Mouse (Mus musculus) liver, embryonic 15.5 days (tissue): ENCODE measurements around the gene Arpc2. TPM values are rescaled to one million over a fixed set of nuclear protein-coding genes. Genes with fewer than 3 reads are reported as not detected.
A peak's percentile ranks its signal among the peaks of the same experiment; 100 is the strongest.

Experiments
- ATAC-seq: fragments of 200-750 bp; cut with Nextera tagmentation; 2 replicates; pipeline ENCODE4 v1.8.0; 2017; ENCODE audit warnings: moderate number of reproducible peaks, mild to moderate bottlenecking, moderate library complexity; ENCODE audit not compliant: insufficient read depth
- H3K27ac ChIP-seq: fragments of 300-500 bp; sonication (generic); replicated peaks from 2 replicates; pipeline ENCODE4 v1.5.1; 2015; ENCODE audit warnings: mild to moderate bottlenecking, inconsistent platforms
- H3K27me3 ChIP-seq: fragments of 300-500 bp; sonication (generic); 2 replicates; pipeline ENCODE4 v1.6.1; 2015; ENCODE audit warnings: mild to moderate bottlenecking, inconsistent platforms
- H3K36me3 ChIP-seq: fragments of 300-500 bp; sonication (generic); replicated peaks from 2 replicates; pipeline ENCODE4 v1.6.1; 2015; ENCODE audit warnings: moderate library complexity, mild to moderate bottlenecking, inconsistent platforms
- H3K4me1 ChIP-seq: fragments of 300-500 bp; sonication (generic); replicated peaks from 2 replicates; pipeline ENCODE4 v1.6.1; 2015; ENCODE audit warnings: inconsistent platforms
- H3K4me2 ChIP-seq: fragments of 300-500 bp; sonication (generic); 2 replicates; pipeline ENCODE4 v1.6.1; 2015; ENCODE audit warnings: moderate library complexity, mild to moderate bottlenecking, inconsistent platforms
- H3K4me3 ChIP-seq: fragments of 300-500 bp; sonication (generic); replicated peaks from 2 replicates; pipeline ENCODE4 v1.5.1; 2015; ENCODE audit warnings: mild to moderate bottlenecking, inconsistent platforms
- H3K9ac ChIP-seq: fragments of 300-500 bp; sonication (generic); 2 replicates; pipeline ENCODE4 v1.6.1; 2015; ENCODE audit warnings: moderate library complexity, mild to moderate bottlenecking, inconsistent platforms
- H3K9me3 ChIP-seq: fragments of 300-500 bp; sonication (generic); replicated peaks from 2 replicates; pipeline ENCODE4 v1.6.1; 2016; ENCODE audit warnings: inconsistent platforms
- WGBS: fragments of 180-500 bp; shearing (Covaris S2); methylation state at CpG from one replicate; pipeline ENCODE4 v1.1.7; 2015; ENCODE audit warnings: mixed read lengths; ENCODE audit not compliant: insufficient replicate concordance; 5-methylcytosine and 5-hydroxymethylcytosine counted together
- polyA plus RNA-seq: library from polyadenylated mRNA; unstranded; fragments of >200 nt; fragmentation: Nextera tagmentation; extraction: Ambion mirVana; gene quantifications from 2 replicates; pipeline ENCODE4 v1.2.1, GENCODE M21; 2015

Arpc2 gene
- 176 and 191 TPM in 2 replicates for polyA plus RNA-seq

- peak; percentile 90 for ATAC-seq
- peak within 1 kb of the TSS; percentile 92 for H3K4me3 ChIP-seq
- H3K27me3 ChIP-seq: no peaks in the 10 kb centered on the region
- no peaks in the 10 kb centered on the region for H3K36me3 ChIP-seq
- H3K9me3 ChIP-seq: no peaks in the 10 kb centered on the region
- WGBS: 5% methylated on average over 46 of the region's 55 CpGs
- H3K9ac ChIP-seq: peak within 1 kb of the TSS; percentile 93
- peak within 1 kb of the TSS; percentile 85 for H3K4me2 ChIP-seq
- H3K27ac ChIP-seq: peak within 1 kb of the TSS; percentile 96
- H3K4me1 ChIP-seq: peaks cover 57% of the 10 kb centered on the region
Observed at GRCm38 (mm10) chr1:74235938-74236589, at the start of gene Arpc2. TSS of gene Arpc2 (plus strand) at chr1:74236084.

GRCm38 (mm10) chr1:74190471-74190870, 45.4 kb upstream of the Arpc2 start:
- Histone ChIP-seq H3K27me3 (no peaks in the 10 kb centered on the region), H3K9me3 (no peaks in the 10 kb centered on the region), H3K36me3 (no peaks in the 10 kb centered on the region), H3K4me1 (no peaks in the 10 kb centered on the region), H3K27ac (no peak overlapping the region), H3K9ac (no peak overlapping the region), H3K4me3 (no peak overlapping the region), H3K4me2 (no peak overlapping the region)
- WGBS: 77% methylated on average over 7 of the region's 7 CpGs
- ATAC-seq: no peak

GRCm38 (mm10) chr1:74192711-74193110, 43.2 kb upstream of the Arpc2 start:
- no peaks in the 10 kb centered on the region for H3K36me3 ChIP-seq
- H3K9me3 ChIP-seq: no peaks in the 10 kb centered on the region
- no peak overlapping the region for H3K9ac ChIP-seq
- no peaks in the 10 kb centered on the region for H3K27me3 ChIP-seq
- no peak for ATAC-seq
- no peak overlapping the region for H3K4me3 ChIP-seq
- H3K27ac ChIP-seq: no peak overlapping the region
- WGBS: 50% methylated on average over 2 of the region's 2 CpGs
- no peak overlapping the region for H3K4me2 ChIP-seq
- no peaks in the 10 kb centered on the region for H3K4me1 ChIP-seq

- Histone ChIP-seq H3K9me3 (no peaks in the 10 kb centered on the region), H3K36me3 (no peaks in the 10 kb centered on the region), H3K4me3 (no peak within 1 kb of the TSS), H3K27ac (no peak within 1 kb of the TSS), H3K9ac (no peak within 1 kb of the TSS), H3K4me1 (no peaks in the 10 kb centered on the region), H3K4me2 (no peak within 1 kb of the TSS), H3K27me3 (no peaks in the 10 kb centered on the region)
- no peak for ATAC-seq
- 53% methylated on average over 8 of the region's 8 CpGs for WGBS
Observed at GRCm38 (mm10) chr1:74194445-74194844, 41.4 kb upstream of the Arpc2 start, which contains the start of gene Cxcr1. TSS of gene Cxcr1 (minus strand) at chr1:74194631.

- H3K9ac ChIP-seq: no peak overlapping the region
- 0 out of 2 replicates have a peak, but pooled peaks cover 5% of the 10 kb centered on the region for H3K4me1 ChIP-seq
- ATAC-seq: no peak
- H3K9me3 ChIP-seq: no peaks in the 10 kb centered on the region
- no peaks in the 10 kb centered on the region for H3K27me3 ChIP-seq
- H3K36me3 ChIP-seq: no peaks in the 10 kb centered on the region
- 23% methylated on average over 7 of the region's 7 CpGs for WGBS
- no peak overlapping the region for H3K27ac ChIP-seq
- no peak overlapping the region for H3K4me2 ChIP-seq
- H3K4me3 ChIP-seq: no peak overlapping the region
Observed at GRCm38 (mm10) chr1:74195961-74196360, 39.9 kb upstream of the Arpc2 start.

- WGBS: 58% methylated on average over 17 of the region's 17 CpGs
- Histone ChIP-seq H3K36me3 (no peaks in the 10 kb centered on the region), H3K4me1 (0 out of 2 replicates have a peak, but pooled peaks cover 5% of the 10 kb centered on the region), H3K27me3 (no peaks in the 10 kb centered on the region), H3K27ac (peak overlapping the region; percentile 66), H3K4me3 (no peak overlapping the region), H3K4me2 (peak overlapping the region; percentile 30; the same call in 1 of the 2 replicates), H3K9me3 (no peaks in the 10 kb centered on the region), H3K9ac (no peak overlapping the region)
- ATAC-seq: peak; percentile 68
Observed at GRCm38 (mm10) chr1:74196621-74197419, 39.1 kb upstream of the Arpc2 start.

GRCm38 (mm10) chr1:74197726-74198470, 38.0 kb upstream of the Arpc2 start:
- H3K4me3 ChIP-seq: no peak overlapping the region
- no peak overlapping the region for H3K4me2 ChIP-seq
- no peaks in the 10 kb centered on the region for H3K27me3 ChIP-seq
- H3K27ac ChIP-seq: 0 out of 2 replicates have a peak overlapping the region, but pooled peaks have one; percentile 6
- H3K36me3 ChIP-seq: no peaks in the 10 kb centered on the region
- H3K9me3 ChIP-seq: no peaks in the 10 kb centered on the region
- no peak for ATAC-seq
- 0 out of 2 replicates have a peak, but pooled peaks cover 5% of the 10 kb centered on the region for H3K4me1 ChIP-seq
- H3K9ac ChIP-seq: no peak overlapping the region
- 60% methylated on average over 12 of the region's 12 CpGs for WGBS

GRCm38 (mm10) chr1:74199046-74199445, 36.8 kb upstream of the Arpc2 start:
- no peaks in the 10 kb centered on the region for H3K36me3 ChIP-seq
- H3K27ac ChIP-seq: no peak overlapping the region
- no peak overlapping the region for H3K4me3 ChIP-seq
- 66% methylated on average over 8 of the region's 8 CpGs for WGBS
- H3K4me1 ChIP-seq: 0 out of 2 replicates have a peak, but pooled peaks cover 5% of the 10 kb centered on the region
- H3K9ac ChIP-seq: no peak overlapping the region
- no peak for ATAC-seq
- no peak overlapping the region for H3K4me2 ChIP-seq
- no peaks in the 10 kb centered on the region for H3K27me3 ChIP-seq
- no peaks in the 10 kb centered on the region for H3K9me3 ChIP-seq

GRCm38 (mm10) chr1:74201048-74201844, 34.6 kb upstream of the Arpc2 start:
- 57% methylated on average over 7 of the region's 7 CpGs for WGBS

GRCm38 (mm10) chr1:74203457-74203856, 32.4 kb upstream of the Arpc2 start:
- no peaks in the 10 kb centered on the region for H3K27me3 ChIP-seq
- no peak overlapping the region for H3K27ac ChIP-seq
- H3K4me1 ChIP-seq: 0 out of 2 replicates have a peak, but pooled peaks cover 5% of the 10 kb centered on the region
- no peak overlapping the region for H3K4me2 ChIP-seq
- no peak for ATAC-seq
- no peak overlapping the region for H3K4me3 ChIP-seq
- WGBS: 46% methylated on average over 5 of the region's 5 CpGs
- no peak overlapping the region for H3K9ac ChIP-seq
- H3K36me3 ChIP-seq: no peaks in the 10 kb centered on the region
- no peaks in the 10 kb centered on the region for H3K9me3 ChIP-seq

More at GRCm38 (mm10) chr1:74201048-74201844, 34.6 kb upstream of the Arpc2 start:
- no peak for ATAC-seq
- Histone ChIP-seq H3K27ac (no peak overlapping the region), H3K9me3 (no peaks in the 10 kb centered on the region), H3K4me1 (0 out of 2 replicates have a peak, but pooled peaks cover 5% of the 10 kb centered on the region), H3K36me3 (no peaks in the 10 kb centered on the region), H3K27me3 (no peaks in the 10 kb centered on the region), H3K4me3 (no peak overlapping the region), H3K4me2 (no peak overlapping the region), H3K9ac (no peak overlapping the region)
